Mouse (Mus musculus) gastrocnemius, adult 2 months (tissue): ENCODE results near the gene Defb41. TPM values are rescaled to one million over a fixed set of nuclear protein-coding genes. Genes with fewer than 3 reads are reported as not detected.
"Not testable (repeated sequence)": the region's sequence is repeated elsewhere in the genome, so short reads cannot be mapped to it uniquely, and the experiment has no call there.

Source experiments
- DNase-seq: peaks from one replicate; pipeline ENCODE4 v3.0.0; 2022
- H3K27ac ChIP-seq: fragments of 200-600 bp; 2 replicates; pipeline ENCODE4 v1.8.1; 2022; ENCODE audit warnings: mild to moderate bottlenecking
- H3K4me3 ChIP-seq: fragments of 200-600 bp; 2 replicates; pipeline ENCODE4 v1.8.1; 2022; ENCODE audit warnings: mild to moderate bottlenecking, moderate library complexity
- CTCF ChIP-seq: fragments of 200-600 bp; IDR thresholded peaks from 2 replicates; pipeline ENCODE4 v1.8.1; 2022; ENCODE audit warnings: antibody characterized with exemption, mild to moderate bottlenecking, moderate library complexity
- intact Hi-C: fragments of 180-260 bp; cut with DNase I; formaldehyde crosslinking; loops from one replicate; pipeline ENCODE4 v1.15.1; 2025
- long read RNA-seq, 2 experiments: library from polyadenylated mRNA; stranded (forward); transcript quantifications; one replicate each; pipeline ENCODE4 v2.0.0; 2021
- total RNA-seq, 2 experiments: library from RNA; stranded (reverse); gene quantifications; 2 replicates each; pipeline ENCODE4 v1.2.3; 2021

The Defb41 gene
- not detected for total RNA-seq
- long read RNA-seq, experiment 1 = 0 reads
- long read RNA-seq, experiment 2 = 0 reads

DNA sequence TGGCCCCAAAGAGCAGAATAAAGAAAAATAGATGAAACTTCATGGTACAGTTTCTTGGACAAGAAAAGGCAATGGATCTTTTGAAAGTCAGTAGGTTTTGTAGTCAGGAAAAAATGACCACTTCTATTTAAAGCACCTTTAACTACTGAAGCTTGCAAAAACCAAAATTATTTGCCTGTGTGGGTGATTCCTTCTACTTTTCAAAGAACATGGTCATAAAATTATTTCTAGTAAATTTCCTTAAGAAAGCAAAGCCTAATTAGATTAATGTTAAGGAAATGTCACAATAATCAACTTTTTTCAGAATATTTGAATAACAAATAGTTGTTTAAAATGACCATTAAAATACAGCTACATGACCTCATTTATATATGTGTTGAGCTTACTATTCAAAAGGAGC lies at the start of gene Defb41:
Gene Defb41 (minus strand): TSS at position 101 of the 400 bp plus-strand sequence.
- intact Hi-C loops = no loop called here
- TF ChIP-seq CTCF = no peak
- Histone ChIP-seq H3K4me3 (no peak within 1 kb of the TSS), H3K27ac (no peak within 1 kb of the TSS)
- no peak for DNase-seq

- no peak for TF ChIP-seq CTCF
- Histone ChIP-seq H3K27ac (no peak overlapping the region), H3K4me3 (no peak overlapping the region)
- intact Hi-C loops = no loop called here
- DNase-seq = no peak
These were observed 43.5 kb upstream of the Defb41 start for GRCm38 (mm10) chr1:18308474-18308829.

DNA sequence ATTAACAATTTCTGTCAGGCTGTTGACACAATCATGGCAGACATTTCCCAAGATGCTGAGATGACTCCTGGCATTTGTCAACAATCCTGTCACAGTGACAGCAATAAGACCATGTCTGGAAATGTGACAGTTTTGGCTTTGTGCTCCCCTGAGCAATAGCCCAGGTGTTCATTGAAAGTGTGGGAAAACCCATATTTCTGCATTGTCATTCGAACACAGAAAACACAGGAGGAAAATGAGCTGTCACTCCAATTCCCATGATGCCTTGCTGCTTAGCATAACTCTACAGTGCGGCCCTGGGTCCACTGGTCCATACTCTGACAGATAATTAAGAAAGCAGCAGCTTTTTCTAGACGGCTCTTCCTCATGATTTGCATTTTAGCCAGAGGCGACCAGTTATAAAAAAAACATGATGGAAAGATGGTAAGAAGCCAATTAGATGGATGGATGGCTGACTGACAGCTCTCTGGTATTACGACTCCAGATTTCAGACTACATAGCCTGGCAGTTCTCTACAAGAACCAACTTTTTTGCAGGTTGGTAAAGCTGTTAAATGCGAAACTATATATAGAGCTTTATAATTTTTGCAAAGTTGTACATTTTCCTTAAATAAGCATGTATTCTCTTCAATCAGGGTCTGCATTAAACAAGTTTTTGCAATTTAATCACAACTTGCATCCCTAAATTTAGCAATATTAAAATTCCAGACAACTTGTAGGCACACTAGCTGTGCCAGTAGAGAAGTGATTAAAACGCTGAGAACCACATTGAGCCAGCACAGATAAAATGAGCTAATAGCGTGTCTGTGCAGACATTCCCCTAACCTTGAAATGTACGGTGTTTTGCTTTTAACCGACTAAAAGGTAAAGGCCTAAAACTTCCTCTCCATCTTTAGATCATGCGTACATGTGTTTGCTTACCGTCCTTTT lies 42.9 kb upstream of the Defb41 start:
- no peak for DNase-seq
- TF ChIP-seq CTCF = no peak
- intact Hi-C loops = no loop called here
- Histone ChIP-seq H3K27ac (no peak overlapping the region), H3K4me3 (no peak overlapping the region)

DNA sequence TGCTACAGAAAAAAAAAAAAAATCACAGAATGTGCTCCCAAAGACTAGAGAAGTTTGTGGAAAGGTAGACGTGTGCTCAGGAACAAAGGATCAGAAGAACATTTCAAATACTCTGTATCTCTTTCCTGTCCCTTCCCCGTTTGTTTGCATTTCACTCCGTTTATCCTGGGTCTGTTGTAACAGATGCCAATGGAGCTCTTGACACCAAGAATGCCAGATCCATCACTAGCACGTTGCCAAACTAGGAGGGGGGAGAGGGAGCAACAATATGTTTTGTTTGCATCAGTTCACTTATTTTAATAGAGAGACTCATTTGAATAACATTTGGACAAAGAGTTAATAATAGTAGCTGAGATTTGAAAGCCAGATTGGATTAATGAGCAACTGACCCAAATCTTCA lies 27.6 kb upstream of the Defb41 start:
- no peak for TF ChIP-seq CTCF
- intact Hi-C loops = no loop called here
- Histone ChIP-seq H3K27ac (no peak overlapping the region), H3K4me3 (no peak overlapping the region)
- DNase-seq = no peak

DNA sequence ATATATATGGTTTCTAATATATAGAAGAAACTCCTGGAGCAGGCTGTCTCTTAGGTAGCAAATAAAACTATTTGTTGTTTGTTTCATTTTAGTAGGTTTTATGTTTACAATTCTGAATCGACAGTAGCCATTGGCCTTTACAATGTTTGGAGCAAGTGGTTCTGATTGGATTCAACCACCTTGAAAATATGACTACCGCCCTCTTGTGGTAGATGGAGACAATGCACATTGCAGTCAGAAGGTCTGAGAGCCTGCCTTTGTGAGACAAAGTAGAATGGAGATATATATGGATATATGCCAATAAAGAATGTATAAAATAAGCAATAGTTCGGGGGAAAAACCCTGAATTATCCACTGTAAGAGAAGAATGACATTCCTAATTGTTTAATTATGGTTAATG lies 23.9 kb upstream of the Defb41 start:
- H3K4me3 ChIP-seq = no peak overlapping the region
- TF ChIP-seq CTCF = peak; percentile 18; the same call in 1 of the 2 replicates
- intact Hi-C loops = no loop called here
- no peak overlapping the region for H3K27ac ChIP-seq
- no peak for DNase-seq

- no peak for TF ChIP-seq CTCF
- Histone ChIP-seq H3K27ac (no peak overlapping the region), H3K4me3 (no peak overlapping the region)
- intact Hi-C loops = no loop called here
- DNase-seq = no peak
These were observed 22.4 kb upstream of the Defb41 start for GRCm38 (mm10) chr1:18287371-18287770.

DNA sequence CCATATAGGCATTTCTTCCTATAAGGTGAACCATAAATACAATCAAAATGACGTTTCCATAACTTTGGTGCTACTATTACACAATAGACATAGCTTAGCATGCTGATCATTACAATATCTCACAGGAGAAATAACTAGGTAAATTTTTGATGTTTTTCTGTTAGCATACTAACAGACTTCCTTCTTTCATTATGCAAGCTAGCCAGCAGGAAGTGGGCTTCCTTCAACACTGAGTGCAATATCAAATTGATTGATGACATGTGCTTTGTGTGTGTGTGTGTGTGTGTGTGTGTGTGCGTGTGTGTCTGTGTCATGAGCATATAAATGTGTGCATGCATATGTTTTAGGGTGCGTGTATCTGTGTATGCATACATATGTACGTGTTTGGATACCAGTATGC lies 6.2 kb upstream of the Defb41 start:
- Histone ChIP-seq H3K4me3 (no peak overlapping the region), H3K27ac (no peak overlapping the region)
- TF ChIP-seq CTCF = no peak
- intact Hi-C loops = no loop called here
- DNase-seq = no peak

GRCm38 (mm10) chr1:18268845-18269244 lies 3.9 kb upstream of the Defb41 start:
- H3K27ac ChIP-seq = no peak overlapping the region
- intact Hi-C loops = no loop called here
- TF ChIP-seq CTCF = no peak
- H3K4me3 ChIP-seq = no peak overlapping the region
- DNase-seq = no peak

GRCm38 (mm10) chr1:18245801-18246580 lies 18.9 kb downstream of the Defb41 start:
- H3K27ac ChIP-seq, intact Hi-C loops, DNase-seq, H3K4me3 ChIP-seq: not testable (repeated sequence)

DNA sequence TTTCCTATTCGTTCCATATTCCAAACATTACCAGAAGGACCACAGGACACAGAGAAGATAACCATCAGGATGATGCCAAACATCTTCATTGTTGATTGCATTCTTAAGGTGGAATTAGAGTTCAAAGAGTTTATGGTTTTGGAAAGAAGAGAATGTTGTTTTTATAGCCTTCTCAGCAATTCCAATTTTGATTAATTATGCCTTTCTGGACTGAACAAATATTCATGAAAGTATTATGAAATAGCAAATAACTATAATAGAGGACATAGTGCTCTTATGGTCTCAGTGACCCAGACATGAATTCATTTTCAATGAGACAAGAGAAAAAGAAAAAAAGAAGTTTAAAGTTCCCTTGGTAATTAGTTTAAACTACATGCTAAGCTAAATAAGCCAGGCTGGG lies 27.6 kb downstream of the Defb41 start, which contains the start of gene Defb18:
Gene Defb18 (minus strand): TSS at position 101 of the 400 bp plus-strand sequence.
- H3K27ac ChIP-seq = no peak within 1 kb of the TSS
- intact Hi-C loops = no loop called here
- no peak for DNase-seq
- H3K4me3 ChIP-seq = no peak within 1 kb of the TSS
- TF ChIP-seq CTCF = no peak

GRCm38 (mm10) chr1:18223385-18223945 lies 41.5 kb downstream of the Defb41 start:
- TF ChIP-seq CTCF = no peak
- intact Hi-C loops = no loop called here
- no peak overlapping the region for H3K4me3 ChIP-seq
- no peak overlapping the region for H3K27ac ChIP-seq
- no peak for DNase-seq

Other genes with a start within 250 kb of the Defb41 start
- not detected for gene Crisp4, start 119.2 kb downstream of the Defb41 start, total RNA-seq
- not detected for gene Defb18, start 27.7 kb downstream of the Defb41 start, total RNA-seq